Mouse (Mus musculus): ENCODE measurements around the gene Sparc. TPM values are rescaled to one million over a fixed set of nuclear protein-coding genes. Genes with fewer than 3 reads are reported as not detected.

The Sparc gene
- polyA plus RNA-seq, 1 experiment: 427 TPM

DNA sequence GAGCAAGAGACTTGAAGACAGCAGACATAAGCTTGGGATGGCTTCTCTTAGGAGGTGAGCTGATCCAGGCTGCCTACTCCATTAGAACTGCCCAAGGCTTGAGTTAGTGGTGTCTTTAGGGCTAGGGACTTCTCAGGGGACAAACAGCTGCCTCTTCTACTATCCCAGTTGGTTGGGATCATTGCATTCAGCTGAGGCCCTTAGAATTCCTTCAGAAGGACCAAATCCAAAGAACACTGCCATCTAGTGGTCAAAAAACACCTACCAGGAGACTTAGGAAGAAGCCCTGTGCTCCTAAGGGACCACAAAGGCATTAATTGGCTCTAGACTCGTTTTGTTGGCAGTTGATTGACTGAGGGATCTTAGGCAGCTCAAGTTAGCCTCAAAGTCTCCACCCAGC lies 21.8 kb upstream of the Sparc start:
- DNase-seq (ENCODE audit: low read depth in 1 of 2, low spot score in 2 of 2): peak in 1 of 2 experiments; percentile 17
- Histone ChIP-seq H3K4me3 (ENCODE audit: extremely low read depth, insufficient read depth, insufficient read length) (no peak overlapping the region), H3K27me3 (ENCODE audit: control insufficient read depth, insufficient read depth, low read length) (no peaks in the 10 kb centered on the region), H3K36me3 (ENCODE audit: control insufficient read depth, insufficient read depth, low read length) (peaks cover 8% of the 10 kb centered on the region), H3K27ac (ENCODE audit: insufficient read depth, low read length) (no peak overlapping the region), H3K4me1 (ENCODE audit: control insufficient read depth, insufficient read depth, insufficient read length) (no peaks in the 10 kb centered on the region)
- WGBS: 0% methylated on average over 1 of the region's 1 CpGs
- TF ChIP-seq POLR2A (IDR thresholded peaks at IDR 0.05; ENCODE audit: low read depth, low read length) (no peak), CTCF (IDR thresholded peaks at IDR 0.05; ENCODE audit: extremely low read depth, insufficient read depth, insufficient read length, insufficient replicate concordance) (peak; percentile 19; the same call in 1 of the 2 replicates)

DNA sequence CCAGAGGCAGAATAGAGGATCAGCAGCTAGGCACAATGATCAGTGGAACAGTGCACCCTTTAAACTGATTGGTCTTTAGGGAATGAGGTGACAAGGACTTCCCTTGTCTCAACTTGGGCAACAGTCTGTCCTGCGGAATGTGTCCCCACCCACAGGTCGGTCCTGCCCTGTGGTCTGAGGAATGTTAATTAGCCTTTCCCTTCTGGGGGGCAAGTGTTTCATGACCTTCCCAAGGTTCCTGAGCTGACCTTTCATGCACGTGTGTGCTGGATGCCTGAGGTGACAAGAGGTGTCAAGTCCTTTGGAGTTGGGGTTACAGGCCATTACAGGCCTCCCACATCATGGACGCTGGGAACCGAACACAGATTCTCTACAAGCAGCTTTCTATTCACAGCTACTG lies 16.7 kb upstream of the Sparc start:
- WGBS: 90% methylated on average over 5 of the region's 5 CpGs
- H3K27ac ChIP-seq (ENCODE audit: insufficient read depth, low read length): no peak overlapping the region
- TF ChIP-seq CTCF (IDR thresholded peaks at IDR 0.05; ENCODE audit: extremely low read depth, insufficient read depth, insufficient read length, insufficient replicate concordance) (no peak), POLR2A (IDR thresholded peaks at IDR 0.05; ENCODE audit: low read depth, low read length) (no peak)
- H3K4me1 ChIP-seq (ENCODE audit: control insufficient read depth, insufficient read depth, insufficient read length): no peaks in the 10 kb centered on the region
- no peak overlapping the region for H3K4me3 ChIP-seq (ENCODE audit: extremely low read depth, insufficient read depth, insufficient read length)
- H3K27me3 ChIP-seq (ENCODE audit: control insufficient read depth, insufficient read depth, low read length): no peaks in the 10 kb centered on the region
- H3K36me3 ChIP-seq (ENCODE audit: control insufficient read depth, insufficient read depth, low read length): peaks cover 1% of the 10 kb centered on the region
- no peak for DNase-seq (ENCODE audit: low read depth in 1 of 2, low spot score in 2 of 2)

DNA sequence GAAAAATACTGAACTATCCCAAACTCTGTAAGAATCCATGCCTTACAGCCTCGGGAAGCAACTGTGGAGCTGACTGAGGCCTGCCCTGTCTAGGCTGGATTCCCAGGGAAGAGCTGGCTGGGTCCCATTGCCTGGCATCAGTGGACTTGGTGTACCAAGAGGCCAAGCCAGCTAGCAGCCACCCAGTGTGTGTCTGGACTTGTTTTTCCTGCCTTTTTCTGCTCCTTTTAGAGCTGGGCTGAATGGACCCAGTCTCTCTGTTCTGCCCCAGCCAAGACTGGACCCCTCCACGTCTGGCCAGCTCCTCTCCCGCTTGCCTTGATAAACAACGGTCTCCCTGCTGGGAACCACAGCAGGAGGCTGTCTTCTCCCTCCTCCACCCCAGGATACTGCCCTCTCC lies 15.0 kb upstream of the Sparc start:
- no peak for TF ChIP-seq CTCF (IDR thresholded peaks at IDR 0.05; ENCODE audit: extremely low read depth, insufficient read depth, insufficient read length, insufficient replicate concordance)
- no peak for TF ChIP-seq POLR2A (IDR thresholded peaks at IDR 0.05; ENCODE audit: low read depth, low read length)
- 86% methylated on average over 4 of the region's 4 CpGs for WGBS
- no peak overlapping the region for H3K4me3 ChIP-seq (ENCODE audit: extremely low read depth, insufficient read depth, insufficient read length)
- H3K27me3 ChIP-seq (ENCODE audit: control insufficient read depth, insufficient read depth, low read length): no peaks in the 10 kb centered on the region
- H3K27ac ChIP-seq (ENCODE audit: insufficient read depth, low read length): no peak overlapping the region
- no peaks in the 10 kb centered on the region for H3K36me3 ChIP-seq (ENCODE audit: control insufficient read depth, insufficient read depth, low read length)
- H3K4me1 ChIP-seq (ENCODE audit: control insufficient read depth, insufficient read depth, insufficient read length): peaks cover 2% of the 10 kb centered on the region
- no peak for DNase-seq (ENCODE audit: low read depth in 1 of 2, low spot score in 2 of 2)

DNA sequence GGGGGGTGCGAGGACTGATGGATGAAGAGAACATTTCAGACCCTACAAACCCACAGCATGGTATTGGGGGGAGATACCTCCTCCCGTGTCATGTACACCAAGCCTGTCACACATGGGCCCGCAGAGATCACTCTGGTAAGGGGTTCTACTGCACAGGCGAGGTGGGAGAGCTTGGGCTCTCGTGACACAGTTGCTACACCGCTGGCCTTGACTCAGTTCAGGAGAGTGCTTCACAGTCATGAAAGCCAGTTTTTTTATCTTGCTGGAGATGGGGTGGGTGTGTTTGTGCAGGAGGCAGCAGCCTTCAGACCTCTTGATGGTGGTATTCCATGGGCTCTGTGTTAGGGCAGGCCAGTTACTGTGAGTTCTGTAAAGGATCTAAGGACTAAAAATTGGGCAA lies 13.1 kb upstream of the Sparc start:
- DNase-seq (ENCODE audit: low read depth in 1 of 2, low spot score in 2 of 2): no peak
- TF ChIP-seq CTCF (IDR thresholded peaks at IDR 0.05; ENCODE audit: extremely low read depth, insufficient read depth, insufficient read length, insufficient replicate concordance) (no peak), POLR2A (IDR thresholded peaks at IDR 0.05; ENCODE audit: low read depth, low read length) (no peak)
- WGBS: 85% methylated on average over 6 of the region's 6 CpGs

DNA sequence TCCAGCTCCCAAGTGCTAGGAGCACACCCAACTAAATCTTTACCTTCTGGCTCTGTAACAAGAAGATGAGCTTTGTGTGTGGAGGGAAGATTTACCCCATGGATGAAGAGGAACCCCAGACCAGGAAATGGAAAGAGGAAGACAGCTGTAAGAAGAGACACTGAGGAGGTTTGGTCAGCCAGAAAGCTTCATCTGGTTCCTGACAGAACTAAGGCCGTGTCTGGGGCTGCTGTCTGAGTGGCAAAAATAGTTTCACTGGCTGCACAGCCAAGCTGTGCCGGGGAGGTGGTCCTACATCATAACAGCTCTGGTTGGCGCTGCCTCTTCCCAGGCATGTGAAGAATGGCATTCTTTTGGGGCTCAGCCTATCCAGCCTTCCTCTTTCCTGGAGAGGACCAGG lies 10.0 kb upstream of the Sparc start:
- Histone ChIP-seq H3K36me3 (ENCODE audit: control insufficient read depth, insufficient read depth, low read length) (no peaks in the 10 kb centered on the region), H3K27me3 (ENCODE audit: control insufficient read depth, insufficient read depth, low read length) (no peaks in the 10 kb centered on the region), H3K4me1 (ENCODE audit: control insufficient read depth, insufficient read depth, insufficient read length) (peaks cover 3% of the 10 kb centered on the region), H3K27ac (ENCODE audit: insufficient read depth, low read length) (no peak overlapping the region; the same call in 1 of the 2 replicates), H3K4me3 (ENCODE audit: extremely low read depth, insufficient read depth, insufficient read length) (no peak overlapping the region)
- TF ChIP-seq POLR2A (IDR thresholded peaks at IDR 0.05; ENCODE audit: low read depth, low read length): no peak
- no peak for TF ChIP-seq CTCF (IDR thresholded peaks at IDR 0.05; ENCODE audit: extremely low read depth, insufficient read depth, insufficient read length, insufficient replicate concordance)
- DNase-seq (ENCODE audit: low read depth in 1 of 2, low spot score in 2 of 2): no peak
- 7% methylated on average over 3 of the region's 3 CpGs for WGBS

More for the DNA sequence above, 13.1 kb upstream of the Sparc start:
- Histone ChIP-seq H3K4me3 (ENCODE audit: extremely low read depth, insufficient read depth, insufficient read length) (no peak overlapping the region), H3K27me3 (ENCODE audit: control insufficient read depth, insufficient read depth, low read length) (no peaks in the 10 kb centered on the region), H3K4me1 (ENCODE audit: control insufficient read depth, insufficient read depth, insufficient read length) (peaks cover 3% of the 10 kb centered on the region), H3K27ac (ENCODE audit: insufficient read depth, low read length) (no peak overlapping the region), H3K36me3 (ENCODE audit: control insufficient read depth, insufficient read depth, low read length) (no peaks in the 10 kb centered on the region)

DNA sequence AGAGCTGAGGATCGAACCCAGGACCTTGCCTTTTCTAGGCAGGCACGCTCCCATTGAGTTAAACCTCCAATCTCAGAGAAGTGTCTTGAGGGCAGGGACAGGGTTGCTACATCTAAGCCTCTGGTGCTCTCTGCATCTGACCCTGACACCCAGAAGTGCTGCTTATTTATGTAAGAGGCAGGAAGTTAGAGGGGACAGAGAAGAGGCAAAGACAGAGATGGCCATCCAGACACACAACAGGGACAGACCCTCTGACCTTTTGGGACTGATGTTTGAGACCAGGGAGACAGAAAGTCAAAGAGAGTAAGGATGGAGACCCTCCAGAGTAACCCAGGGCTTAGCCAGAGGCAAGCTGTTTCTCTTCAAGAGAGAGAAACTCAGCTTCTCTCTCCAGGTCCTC lies 7.0 kb upstream of the Sparc start:
- no peak for TF ChIP-seq CTCF (IDR thresholded peaks at IDR 0.05; ENCODE audit: extremely low read depth, insufficient read depth, insufficient read length, insufficient replicate concordance)
- TF ChIP-seq POLR2A (IDR thresholded peaks at IDR 0.05; ENCODE audit: low read depth, low read length): no peak
- no peak overlapping the region for H3K4me3 ChIP-seq (ENCODE audit: extremely low read depth, insufficient read depth, insufficient read length)
- 91% methylated on average over 2 of the region's 2 CpGs for WGBS

DNA sequence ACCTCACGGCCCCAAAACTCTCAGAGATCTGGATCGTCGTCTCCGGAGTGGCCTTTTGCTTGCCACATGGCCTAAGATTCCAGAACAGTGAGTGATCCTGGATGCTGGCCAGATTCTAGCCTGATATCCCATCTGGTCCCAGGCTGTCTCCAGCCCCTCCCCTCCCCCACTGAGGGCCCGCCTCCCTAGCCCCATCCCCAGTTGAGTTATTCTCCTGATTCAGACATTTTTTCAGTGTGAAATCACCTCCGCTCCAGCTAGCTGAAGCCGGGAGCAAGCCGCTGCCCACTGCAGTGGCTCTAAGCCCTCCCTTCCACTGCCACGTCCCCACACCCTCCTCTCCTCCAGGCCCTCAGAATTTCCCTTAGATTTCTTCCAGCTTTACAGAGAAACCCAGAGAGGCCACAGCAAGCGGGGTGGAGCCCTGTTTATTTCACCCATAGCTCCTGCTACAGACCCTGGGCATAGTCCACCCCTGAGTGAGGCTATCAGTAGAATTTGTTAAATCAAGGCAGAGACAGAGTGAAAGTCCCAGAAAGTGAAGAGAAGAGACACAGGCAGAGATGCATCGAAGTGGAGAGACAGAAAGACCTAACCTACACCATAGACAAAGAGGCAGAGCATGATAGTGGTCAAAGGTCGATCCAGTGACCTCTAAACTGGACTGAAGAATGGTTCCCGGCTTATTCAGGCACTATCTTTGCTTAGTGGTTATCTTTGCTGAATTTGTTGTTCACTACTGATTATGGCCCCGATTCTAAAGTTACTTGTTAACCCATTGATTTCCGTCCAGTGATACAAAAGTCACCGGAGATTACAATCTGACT lies 5.4 kb upstream of the Sparc start:
- H3K27ac ChIP-seq (ENCODE audit: insufficient read depth, low read length): peak overlapping the region; percentile 46; the same call in 1 of the 2 replicates
- peak in 1 of 2 experiments; percentile 13 for DNase-seq (ENCODE audit: low read depth in 1 of 2, low spot score in 2 of 2)

More for the DNA sequence above, 7.0 kb upstream of the Sparc start:
- DNase-seq (ENCODE audit: low read depth in 1 of 2, low spot score in 2 of 2): no peak
- H3K27ac ChIP-seq (ENCODE audit: insufficient read depth, low read length): no peak overlapping the region
- peaks cover 3% of the 10 kb centered on the region for H3K4me1 ChIP-seq (ENCODE audit: control insufficient read depth, insufficient read depth, insufficient read length)
- H3K36me3 ChIP-seq (ENCODE audit: control insufficient read depth, insufficient read depth, low read length): no peaks in the 10 kb centered on the region
- no peaks in the 10 kb centered on the region for H3K27me3 ChIP-seq (ENCODE audit: control insufficient read depth, insufficient read depth, low read length)

More for the DNA sequence above, 5.4 kb upstream of the Sparc start:
- TF ChIP-seq POLR2A (IDR thresholded peaks at IDR 0.05; ENCODE audit: low read depth, low read length): no peak
- no peak for TF ChIP-seq CTCF (IDR thresholded peaks at IDR 0.05; ENCODE audit: extremely low read depth, insufficient read depth, insufficient read length, insufficient replicate concordance)
- H3K36me3 ChIP-seq (ENCODE audit: control insufficient read depth, insufficient read depth, low read length): no peaks in the 10 kb centered on the region
- no peak overlapping the region for H3K4me3 ChIP-seq (ENCODE audit: extremely low read depth, insufficient read depth, insufficient read length)
- 71% methylated on average over 16 of the region's 16 CpGs for WGBS
- peaks cover 3% of the 10 kb centered on the region for H3K4me1 ChIP-seq (ENCODE audit: control insufficient read depth, insufficient read depth, insufficient read length)
- H3K27me3 ChIP-seq (ENCODE audit: control insufficient read depth, insufficient read depth, low read length): no peaks in the 10 kb centered on the region
